Mouse (Mus musculus) heart, embryonic 10.5 days (tissue): ENCODE results near the gene Serpinb2. TPM values are rescaled to one million over a fixed set of nuclear protein-coding genes. Genes with fewer than 3 reads are reported as not detected.

Source experiments
- polyA plus RNA-seq: library from polyadenylated mRNA; unstranded; fragments of >200 nt; fragmentation: Nextera tagmentation; extraction: Ambion mirVana; gene quantifications from 2 replicates; pipeline ENCODE4 v1.2.1, GENCODE M21; 2016

The Serpinb2 gene
- polyA plus RNA-seq, 1 experiment from 2014 or later = 0.25 TPM

Other genes starting within 250 kb of the Serpinb2 start
- not detected in 2 replicates for gene Serpinb3b, start 233.1 kb upstream of the Serpinb2 start, polyA plus RNA-seq
- gene Serpinb3c, start 233.1 kb upstream of the Serpinb2 start, polyA plus RNA-seq = not detected in 2 replicates
- not detected in 2 replicates for gene Serpinb11, start 150.2 kb upstream of the Serpinb2 start, polyA plus RNA-seq
- not detected in 2 replicates for gene Serpinb7, start 111.8 kb upstream of the Serpinb2 start, polyA plus RNA-seq
- 1.4 and 1.7 TPM in 2 replicates for gene Serpinb8, start 78.6 kb downstream of the Serpinb2 start, polyA plus RNA-seq